Mouse (Mus musculus) erythroblast, embryonic 14.5 days (primary cell): ENCODE data around the gene Wdr5. TPM values are rescaled to one million over a fixed set of nuclear protein-coding genes. Genes with fewer than 3 reads are reported as not detected.

Source experiments
- H3K27me3 ChIP-seq: 2 replicates; pipeline ENCODE4 v1.6.1; 2012; ENCODE audit warnings: inconsistent platforms; ENCODE audit not compliant: control insufficient read depth
- H3K36me3 ChIP-seq: 2 replicates; pipeline ENCODE4 v1.6.1; 2012; ENCODE audit warnings: mild to moderate bottlenecking, inconsistent platforms; ENCODE audit not compliant: control insufficient read depth
- H3K4me1 ChIP-seq: 2 replicates; pipeline ENCODE4 v1.6.1; 2012; ENCODE audit warnings: inconsistent platforms; ENCODE audit not compliant: control insufficient read depth
- H3K4me3 ChIP-seq: replicated peaks from 2 replicates; pipeline ENCODE3; 2012; ENCODE audit warnings: moderate library complexity, mild to moderate bottlenecking, inconsistent platforms
- H3K9me3 ChIP-seq: 2 replicates; pipeline ENCODE4 v1.6.1; 2012; ENCODE audit warnings: low read length, inconsistent platforms, mixed read lengths; ENCODE audit not compliant: control insufficient read depth
- GATA1 ChIP-seq: IDR thresholded peaks from 2 replicates; pipeline ENCODE4 v1.6.1; 2012; ENCODE audit warnings: low read length, inconsistent platforms, mixed read lengths
- TAL1 ChIP-seq: IDR thresholded peaks from 3 replicates; pipeline ENCODE4 v1.6.1; 2012; ENCODE audit warnings: low read length, inconsistent platforms, mixed read lengths
- polyA plus RNA-seq: library from polyadenylated mRNA; stranded (reverse); fragments of >175 nt; gene quantifications from 2 replicates; pipeline ENCODE4 v1.2.3, GENCODE M21; 2012

Gene Wdr5
- polyA plus RNA-seq, 1 experiment, result 1.2 TPM

GRCm38 (mm10) chr2:27475495-27476302, 39.3 kb upstream of the Wdr5 start:
- Histone ChIP-seq H3K4me1 (peaks cover 61% of the 10 kb centered on the region), H3K36me3 (peaks cover 28% of the 10 kb centered on the region)

GRCm38 (mm10) chr2:27476303-27477192, 38.4 kb upstream of the Wdr5 start:
- no peak for TF ChIP-seq GATA1
- no peak for TF ChIP-seq TAL1
- Histone ChIP-seq H3K27me3 (no peaks in the 10 kb centered on the region), H3K4me1 (peaks cover 52% of the 10 kb centered on the region)

More at GRCm38 (mm10) chr2:27475495-27476302, 39.3 kb upstream of the Wdr5 start:
- Histone ChIP-seq H3K9me3 (no peaks in the 10 kb centered on the region), H3K27me3 (no peaks in the 10 kb centered on the region), H3K4me3 (peak overlapping the region; percentile 87)
- no peak for TF ChIP-seq GATA1
- no peak for TF ChIP-seq TAL1

DNA sequence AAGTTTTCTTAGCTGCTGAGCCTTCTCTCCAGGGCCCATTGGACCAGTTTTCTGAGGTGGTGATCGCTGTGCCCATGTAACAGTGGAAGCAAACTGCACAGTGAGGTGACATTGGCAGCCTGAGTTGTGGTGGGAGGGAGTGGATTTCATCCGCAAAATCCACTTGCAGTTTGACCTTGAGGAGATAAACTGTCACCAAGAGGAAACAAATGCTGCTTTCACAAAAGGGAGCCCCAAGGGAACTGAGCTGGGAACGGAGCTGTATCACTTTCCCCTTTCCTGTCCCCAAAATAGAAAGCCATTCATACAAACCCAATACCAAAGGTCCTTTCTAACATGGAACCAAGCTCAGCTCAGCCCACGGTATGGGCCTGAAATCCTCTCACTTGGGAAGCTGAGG, 35.1 kb upstream of the Wdr5 start:
- no peak overlapping the region for H3K4me3 ChIP-seq
- TF ChIP-seq GATA1 (no peak), TAL1 (no peak)
- peaks cover 19% of the 10 kb centered on the region for H3K4me1 ChIP-seq
- H3K36me3 ChIP-seq, result no peaks in the 10 kb centered on the region
- no peaks in the 10 kb centered on the region for H3K27me3 ChIP-seq
- no peaks in the 10 kb centered on the region for H3K9me3 ChIP-seq

More at GRCm38 (mm10) chr2:27476303-27477192, 38.4 kb upstream of the Wdr5 start:
- Histone ChIP-seq H3K4me3 (peak overlapping the region; percentile 87), H3K9me3 (no peaks in the 10 kb centered on the region), H3K36me3 (peaks cover 20% of the 10 kb centered on the region)

DNA sequence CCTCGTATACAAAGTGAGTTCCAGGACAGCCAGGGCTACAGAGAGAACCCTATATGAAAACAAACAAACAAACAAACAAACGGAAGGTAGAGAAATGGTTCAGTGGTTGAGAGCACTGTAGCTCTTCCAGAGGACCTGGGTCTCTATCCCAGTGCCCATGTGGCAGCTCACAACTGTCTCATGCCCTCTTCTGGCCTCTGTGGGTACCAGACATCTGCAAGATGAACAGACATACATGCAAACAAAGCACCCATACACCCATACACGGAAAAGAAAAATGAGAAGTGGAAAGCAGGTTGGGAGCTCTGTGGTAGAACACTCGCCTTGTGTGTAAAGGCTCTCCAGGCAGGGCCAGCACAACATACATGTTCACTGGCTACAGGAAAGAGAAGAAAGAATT, 34.6 kb upstream of the Wdr5 start:
- no peaks in the 10 kb centered on the region for H3K27me3 ChIP-seq
- no peaks in the 10 kb centered on the region for H3K36me3 ChIP-seq
- no peak overlapping the region for H3K4me3 ChIP-seq
- no peaks in the 10 kb centered on the region for H3K9me3 ChIP-seq
- TF ChIP-seq GATA1 (no peak), TAL1 (no peak)
- H3K4me1 ChIP-seq, result peaks cover 15% of the 10 kb centered on the region

DNA sequence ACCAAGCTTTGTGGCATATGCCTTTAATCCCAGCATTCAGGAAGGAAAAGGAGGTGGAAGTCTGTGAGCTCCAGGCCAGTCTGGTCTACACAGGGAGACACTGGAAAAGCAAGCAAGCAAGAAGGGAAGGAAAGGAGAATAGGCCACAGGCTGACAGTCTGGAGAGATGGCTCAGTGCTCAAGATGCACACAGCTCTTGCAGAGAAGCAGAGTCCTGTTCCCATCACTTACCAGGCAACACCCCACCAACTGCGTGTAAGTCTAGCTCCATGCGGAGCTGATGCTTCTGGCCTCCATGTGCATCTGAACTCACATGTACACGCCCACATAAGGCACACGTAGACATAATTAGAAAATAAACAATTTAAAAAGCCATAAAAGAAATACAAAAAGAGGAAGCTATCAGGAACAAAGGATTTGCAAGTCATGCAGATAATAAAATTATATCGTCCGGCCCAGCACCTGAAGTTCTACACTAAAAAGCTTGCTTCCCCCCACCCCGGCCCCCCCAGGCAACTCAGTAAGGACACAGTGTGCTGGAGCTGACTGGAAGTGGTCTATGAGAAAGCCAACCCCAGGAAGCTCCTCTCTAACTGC, 32.6 kb upstream of the Wdr5 start:
- H3K9me3 ChIP-seq, result no peaks in the 10 kb centered on the region
- no peak overlapping the region for H3K4me3 ChIP-seq
- peaks cover 8% of the 10 kb centered on the region for H3K4me1 ChIP-seq
- no peaks in the 10 kb centered on the region for H3K27me3 ChIP-seq
- H3K36me3 ChIP-seq, result no peaks in the 10 kb centered on the region
- no peak for TF ChIP-seq TAL1
- no peak for TF ChIP-seq GATA1

DNA sequence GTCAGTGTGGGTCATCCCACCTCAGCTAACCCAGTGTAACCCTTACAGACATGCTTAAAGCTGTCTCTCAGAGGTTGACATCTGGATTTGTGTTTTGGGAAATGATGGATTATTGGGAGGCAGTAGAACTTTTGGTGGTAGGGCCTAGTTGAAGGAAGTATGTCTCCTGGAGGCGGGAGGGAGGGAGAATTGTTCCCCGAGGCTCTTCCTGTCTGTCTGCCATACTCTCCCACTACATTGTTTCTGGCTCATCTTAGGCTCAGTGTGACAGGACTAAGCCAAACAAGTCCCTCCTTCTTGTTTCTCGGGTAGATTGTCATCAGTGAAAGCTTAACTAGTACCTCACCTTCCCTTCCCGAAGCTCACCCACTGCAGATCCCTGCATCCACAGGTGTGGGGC, 28.2 kb upstream of the Wdr5 start:
- no peaks in the 10 kb centered on the region for H3K9me3 ChIP-seq
- no peaks in the 10 kb centered on the region for H3K27me3 ChIP-seq
- H3K36me3 ChIP-seq, result no peaks in the 10 kb centered on the region
- no peak overlapping the region for H3K4me3 ChIP-seq
- TF ChIP-seq GATA1 (no peak), TAL1 (no peak)
- H3K4me1 ChIP-seq, result peaks cover 19% of the 10 kb centered on the region

DNA sequence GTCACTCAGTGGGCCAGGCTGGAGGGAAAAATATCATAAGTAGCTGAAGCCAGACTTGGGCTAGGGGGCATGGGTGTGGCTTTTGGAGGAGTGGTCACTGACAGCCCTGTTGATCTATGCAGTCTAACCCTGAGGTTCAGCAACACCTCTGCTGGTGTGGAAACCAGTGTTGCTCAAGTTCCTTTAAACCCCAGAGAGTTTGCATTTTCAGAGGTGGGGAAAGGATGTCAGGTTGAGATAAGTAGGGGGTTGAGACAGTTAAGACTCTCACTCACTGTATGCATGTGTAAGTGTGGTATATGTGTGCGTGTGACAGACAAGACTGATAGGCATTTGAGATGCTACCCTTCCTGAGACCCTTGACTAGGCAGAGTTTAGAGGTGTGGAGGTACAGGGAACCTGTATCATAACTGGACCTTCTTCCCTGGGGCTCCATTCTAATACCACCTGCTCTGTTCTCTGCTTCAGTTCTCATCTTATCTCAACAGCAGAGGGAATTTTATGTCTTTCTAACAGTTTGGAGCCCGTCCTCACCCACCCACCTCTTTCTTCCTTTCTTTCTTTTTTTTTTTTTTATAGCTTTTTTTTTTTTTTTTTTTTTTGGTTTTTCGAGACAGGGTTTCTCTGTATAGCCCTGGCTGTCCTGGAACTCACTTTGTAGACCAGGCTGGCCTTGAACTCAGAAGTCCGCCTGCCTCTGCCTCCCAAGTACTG, 27.5 kb upstream of the Wdr5 start:
- Histone ChIP-seq H3K36me3 (no peaks in the 10 kb centered on the region), H3K4me1 (peaks cover 19% of the 10 kb centered on the region), H3K9me3 (no peaks in the 10 kb centered on the region), H3K4me3 (no peak overlapping the region), H3K27me3 (no peaks in the 10 kb centered on the region)
- TF ChIP-seq GATA1 (no peak), TAL1 (no peak)

DNA sequence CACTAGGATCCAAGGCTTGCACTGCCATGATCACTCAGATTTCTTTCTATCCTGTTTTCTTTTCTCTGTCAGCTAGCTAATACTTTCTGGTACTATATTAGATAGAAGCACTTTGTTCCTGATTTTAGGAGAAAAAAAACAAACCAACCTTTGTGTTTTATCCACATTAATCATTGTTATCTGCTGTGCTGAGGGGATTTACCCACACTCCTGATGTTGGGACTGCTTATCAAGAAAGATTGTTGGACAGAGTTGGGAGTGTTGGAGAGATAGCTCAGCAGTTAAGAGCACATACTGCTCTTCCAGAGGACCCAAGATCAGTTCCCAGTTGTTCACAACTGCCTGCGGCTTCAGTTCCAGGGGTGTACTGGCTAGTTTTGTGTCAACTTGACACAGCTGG, 26.6 kb upstream of the Wdr5 start:
- no peak overlapping the region for H3K4me3 ChIP-seq
- H3K4me1 ChIP-seq, result peaks cover 19% of the 10 kb centered on the region
- H3K27me3 ChIP-seq, result no peaks in the 10 kb centered on the region
- TF ChIP-seq GATA1 (no peak), TAL1 (no peak)
- H3K9me3 ChIP-seq, result no peaks in the 10 kb centered on the region
- no peaks in the 10 kb centered on the region for H3K36me3 ChIP-seq
